In genomic region chr2:118478833-118479549, GRCm38 (mm10) we compare ENCODE assay signal across 7 mouse cellular contexts. TPM values are rescaled to one million over a fixed set of nuclear protein-coding genes. Genes with fewer than 3 reads are reported as not detected.
A peak's percentile ranks its signal among the peaks of the same experiment; 100 is the strongest.
DNase-seq lines count a peak whose midpoint lies in the region; ATAC-seq and TF ChIP-seq lines count a peak whose summit lies in the region.

No protein-coding gene starts in this region.

- H3K9me3 ChIP-seq in lung, embryonic 16.5 days (ENCODE audit: control insufficient read depth, low read length), result no peaks in the 10 kb centered on the region
- no peaks in the 10 kb centered on the region for H3K9me3 ChIP-seq in embryonic facial prominence, embryonic 12.5 days
- H3K9me3 ChIP-seq in hindbrain, postnatal 0 days (ENCODE audit: low read length), result no peaks in the 10 kb centered on the region
- no peaks in the 10 kb centered on the region for H3K9me3 ChIP-seq in midbrain, embryonic 16.5 days (replicated peaks; ENCODE audit: control insufficient read depth, low read length, poor library complexity, severe bottlenecking)

- WGBS in lung, embryonic 16.5 days, result 2% methylated on average over 46 of the region's 52 CpGs
- whole genome bisulfite sequencing in embryonic facial prominence, embryonic 12.5 days, result 2% methylated on average over 51 of the region's 52 CpGs
- WGBS in hindbrain, postnatal 0 days, result 3% methylated on average over 51 of the region's 52 CpGs
- WGBS in midbrain, embryonic 16.5 days, result 3% methylated on average over 45 of the region's 52 CpGs

- no peak for DNase-seq in lung, postnatal 10 days
- DNase-seq in hindbrain, postnatal 0 days (ENCODE audit: low spot score), result no peak
- DNase-seq in gastrocnemius, postnatal 4 days (ENCODE audit: low spot score in 2 of 2), result no peak
- no peak for DNase-seq in embryo, embryonic 9.5 days (ENCODE audit: extremely low spot score)

- H3K4me1 ChIP-seq in lung, embryonic 16.5 days (replicated peaks; ENCODE audit: control insufficient read depth, insufficient read depth, low read length), result peaks cover 9% of the 10 kb centered on the region
- peaks cover 9% of the 10 kb centered on the region for H3K4me1 ChIP-seq in embryonic facial prominence, embryonic 12.5 days
- peaks cover 7% of the 10 kb centered on the region for H3K4me1 ChIP-seq in hindbrain, postnatal 0 days (ENCODE audit: insufficient read depth, low read length)
- H3K4me1 ChIP-seq in midbrain, embryonic 16.5 days (ENCODE audit: control insufficient read depth, insufficient read depth, low read length), result peaks cover 14% of the 10 kb centered on the region

- H3K4me2 ChIP-seq in lung, embryonic 16.5 days (ENCODE audit: low read depth, low read length), result peak overlapping the region; percentile 75
- peak overlapping the region; percentile 84 for H3K4me2 ChIP-seq in embryonic facial prominence, embryonic 12.5 days (replicated peaks)
- H3K4me2 ChIP-seq in hindbrain, postnatal 0 days (ENCODE audit: low read depth, low read length), result peak overlapping the region; percentile 89
- H3K4me2 ChIP-seq in midbrain, embryonic 16.5 days (ENCODE audit: low read length), result peak overlapping the region; percentile 79

- TF ChIP-seq CTCF in hindbrain, postnatal 0 days (IDR thresholded peaks at IDR 0.05; ENCODE audit: low read depth), result no peak

- no peak; the same call in 1 of the 2 replicates for ATAC-seq in lung, embryonic 16.5 days (ENCODE audit: low read depth)
- peak; percentile 68 for ATAC-seq in embryonic facial prominence, embryonic 12.5 days (ENCODE audit: insufficient number of reproducible peaks, insufficient read depth, low FRiP score, low TSS enrichment)
- ATAC-seq in hindbrain, postnatal 0 days, result no peak; the same call in none of the 2 replicates
- peak; percentile 86 for ATAC-seq in midbrain, embryonic 16.5 days

- H3K36me3 ChIP-seq in lung, embryonic 16.5 days (ENCODE audit: control insufficient read depth, insufficient read depth, low read length), result peaks cover 23% of the 10 kb centered on the region
- H3K36me3 ChIP-seq in embryonic facial prominence, embryonic 12.5 days, result peaks cover 36% of the 10 kb centered on the region
- peaks cover 20% of the 10 kb centered on the region; the same call in 1 of the 2 replicates for H3K36me3 ChIP-seq in hindbrain, postnatal 0 days (ENCODE audit: insufficient read depth, low read length)
- H3K36me3 ChIP-seq in midbrain, embryonic 16.5 days (ENCODE audit: control insufficient read depth, insufficient read depth, low read length), result peaks cover 9% of the 10 kb centered on the region

- peak overlapping the region; percentile 80 for H3K4me3 ChIP-seq in lung, embryonic 16.5 days (ENCODE audit: low read length)
- H3K4me3 ChIP-seq in embryonic facial prominence, embryonic 12.5 days, result peak overlapping the region; percentile 82
- H3K4me3 ChIP-seq in hindbrain, postnatal 0 days (ENCODE audit: low read length), result peak overlapping the region; percentile 53
- peak overlapping the region; percentile 95 for H3K4me3 ChIP-seq in midbrain, embryonic 16.5 days (ENCODE audit: low read depth, low read length)

- H3K27me3 ChIP-seq in lung, embryonic 16.5 days (ENCODE audit: control insufficient read depth, insufficient read depth, low read depth, low read length), result no peaks in the 10 kb centered on the region
- no peaks in the 10 kb centered on the region for H3K27me3 ChIP-seq in embryonic facial prominence, embryonic 12.5 days
- no peaks in the 10 kb centered on the region for H3K27me3 ChIP-seq in hindbrain, postnatal 0 days (ENCODE audit: insufficient read depth, low read length)
- H3K27me3 ChIP-seq in midbrain, embryonic 16.5 days (ENCODE audit: control insufficient read depth, insufficient read depth, low read depth, low read length), result no peaks in the 10 kb centered on the region

- H3K27ac ChIP-seq in lung, embryonic 16.5 days (ENCODE audit: low read length), result peak overlapping the region; percentile 75
- H3K27ac ChIP-seq in embryonic facial prominence, embryonic 12.5 days, result peak overlapping the region; percentile 80
- peak overlapping the region; percentile 75 for H3K27ac ChIP-seq in hindbrain, postnatal 0 days
- peak overlapping the region; percentile 85 for H3K27ac ChIP-seq in midbrain, embryonic 16.5 days (ENCODE audit: low read length)

- H3K9ac ChIP-seq in lung, embryonic 16.5 days (ENCODE audit: low read length), result peak overlapping the region; percentile 88
- H3K9ac ChIP-seq in embryonic facial prominence, embryonic 12.5 days, result peak overlapping the region; percentile 83
- peak overlapping the region; percentile 87 for H3K9ac ChIP-seq in hindbrain, postnatal 0 days (replicated peaks; ENCODE audit: low read length)
- peak overlapping the region; percentile 94 for H3K9ac ChIP-seq in midbrain, embryonic 16.5 days (ENCODE audit: low read depth, low read length)

RNA-seq across cellular contexts. Expression of gene Srp14, which starts 0.5 kb away (rescaled TPM):
- polyA plus RNA-seq in lung, embryonic 16.5 days (2015; fragmentation: Nextera tagmentation; extraction: Ambion mirVana), result 250 and 281 TPM in 2 replicates
- polyA plus RNA-seq in embryonic facial prominence, embryonic 12.5 days (2016; fragmentation: Nextera tagmentation; extraction: Ambion mirVana), result 239 and 256 TPM in 2 replicates
- total RNA-seq in hindbrain, postnatal 0 days (2014; rRNA removed), result 126 and 151 TPM in 2 replicates
- polyA plus RNA-seq in hindbrain, postnatal 0 days (2015; fragmentation: Nextera tagmentation; extraction: Ambion mirVana), result 330 and 361 TPM in 2 replicates
- polyA plus RNA-seq in midbrain, embryonic 16.5 days (2015; fragmentation: Nextera tagmentation; extraction: Ambion mirVana), result 306 and 312 TPM in 2 replicates
- 100 to 1,000 TPM; 144 to 148 TPM for total RNA-seq in gastrocnemius, postnatal 4 days (2021)

Comparison
In these comparisons a context has a peak if more than half of its experiments do, and no peak if none do; other contexts are left out.
1. ATAC-seq: peak in embryonic facial prominence, embryonic 12.5 days (single experiment) and midbrain, embryonic 16.5 days (single experiment); none in lung, embryonic 16.5 days (single experiment) and hindbrain, postnatal 0 days (single experiment).
2. Peak in every context shown above with its lines, with median percentiles within 50 percentile points of each other: H3K27ac ChIP-seq, H3K4me2 ChIP-seq, H3K4me3 ChIP-seq and H3K9ac ChIP-seq.